Mouse (Mus musculus): ENCODE measurements around the gene Il20.

- no peak for TF ChIP-seq EP300 (IDR thresholded peaks at IDR 0.05; ENCODE audit: low read depth)
- no peak for TF ChIP-seq CTCF (IDR thresholded peaks at IDR 0.05; ENCODE audit: low read depth)
These were observed 38.3 kb downstream of the Il20 start for GRCm38 (mm10) chr1:130872912-130873311.

Data from liver, embryonic 14.5 days (tissue).